Mouse (Mus musculus): ENCODE data around the gene Ext2. TPM values are rescaled to one million over a fixed set of nuclear protein-coding genes. Genes with fewer than 3 reads are reported as not detected.

Ext2 gene
- total RNA-seq, 4 experiments from 2014 or later: 46.2 to 62.6 (median 57.5) TPM

DNA sequence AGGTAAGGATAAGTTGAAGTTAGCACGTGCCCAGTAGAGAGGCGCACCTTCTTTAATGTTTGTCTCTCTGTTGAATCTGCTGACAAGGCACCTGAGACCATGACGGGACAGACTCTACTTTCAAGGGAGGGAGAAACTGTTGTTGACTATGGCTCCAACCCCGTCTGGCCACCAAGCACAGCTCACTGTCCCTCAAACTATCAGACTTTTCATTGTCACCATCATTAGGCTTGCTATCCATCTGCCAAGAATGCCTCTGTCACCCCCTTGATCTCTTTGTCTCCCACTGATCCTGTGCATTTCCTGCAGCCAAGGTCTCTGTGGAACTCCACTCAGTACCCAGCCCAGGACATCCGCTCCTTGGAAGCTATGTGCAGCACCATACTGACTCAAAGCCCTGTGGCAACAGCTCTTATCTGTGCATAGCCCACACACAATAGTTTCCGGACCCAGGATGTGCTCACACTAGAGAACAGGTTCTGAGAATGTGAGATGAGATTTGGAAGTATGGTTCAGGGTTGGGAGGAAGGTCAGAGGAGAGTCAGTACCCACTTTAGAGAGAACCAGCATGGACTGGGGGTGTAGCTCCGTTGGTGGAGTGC is 139.7 kb downstream of the Ext2 start:
- no peak for DNase-seq (ENCODE audit: low spot score in 2 of 2)

DNA sequence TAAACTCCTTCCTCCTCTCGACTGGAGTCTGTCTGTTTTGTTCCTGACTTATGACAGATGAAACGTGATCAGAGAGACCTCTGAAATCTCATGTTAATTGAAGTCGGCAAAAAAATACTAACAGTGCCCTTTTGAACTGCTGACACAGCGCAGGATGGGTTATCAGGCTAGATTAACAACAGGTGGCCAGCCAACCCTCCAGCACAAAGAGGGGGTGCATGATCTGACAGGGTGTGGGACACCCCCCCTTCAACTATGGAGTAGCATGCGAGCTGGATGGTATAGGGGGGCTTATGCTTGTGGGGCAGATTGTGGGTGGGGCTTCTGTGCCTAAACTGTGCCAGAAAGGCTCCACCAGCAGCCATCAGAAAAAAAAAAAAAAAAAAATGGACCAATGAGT is 141.0 kb downstream of the Ext2 start:
- no peak for DNase-seq (ENCODE audit: low spot score in 2 of 2)

DNA sequence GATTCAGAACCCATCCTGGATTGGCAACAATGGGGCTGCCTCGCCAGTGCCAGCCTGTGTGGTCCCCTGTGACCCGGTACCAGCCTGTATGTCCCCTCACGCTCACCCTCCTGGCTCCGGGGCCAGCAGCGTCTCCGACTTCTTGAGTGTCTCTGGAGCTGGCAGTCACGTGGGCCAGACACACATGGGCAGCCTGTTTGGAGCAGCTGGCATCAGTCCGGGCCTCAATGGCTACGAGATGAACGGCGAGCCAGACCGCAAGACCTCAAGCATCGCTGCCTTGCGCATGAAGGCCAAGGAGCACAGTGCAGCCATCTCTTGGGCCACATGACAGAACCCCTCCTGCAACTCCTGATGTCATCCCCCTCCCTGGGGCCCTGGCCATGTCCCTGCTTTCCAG is 145.1 kb downstream of the Ext2 start:
- no peak for DNase-seq (ENCODE audit: low spot score in 2 of 2)

DNA sequence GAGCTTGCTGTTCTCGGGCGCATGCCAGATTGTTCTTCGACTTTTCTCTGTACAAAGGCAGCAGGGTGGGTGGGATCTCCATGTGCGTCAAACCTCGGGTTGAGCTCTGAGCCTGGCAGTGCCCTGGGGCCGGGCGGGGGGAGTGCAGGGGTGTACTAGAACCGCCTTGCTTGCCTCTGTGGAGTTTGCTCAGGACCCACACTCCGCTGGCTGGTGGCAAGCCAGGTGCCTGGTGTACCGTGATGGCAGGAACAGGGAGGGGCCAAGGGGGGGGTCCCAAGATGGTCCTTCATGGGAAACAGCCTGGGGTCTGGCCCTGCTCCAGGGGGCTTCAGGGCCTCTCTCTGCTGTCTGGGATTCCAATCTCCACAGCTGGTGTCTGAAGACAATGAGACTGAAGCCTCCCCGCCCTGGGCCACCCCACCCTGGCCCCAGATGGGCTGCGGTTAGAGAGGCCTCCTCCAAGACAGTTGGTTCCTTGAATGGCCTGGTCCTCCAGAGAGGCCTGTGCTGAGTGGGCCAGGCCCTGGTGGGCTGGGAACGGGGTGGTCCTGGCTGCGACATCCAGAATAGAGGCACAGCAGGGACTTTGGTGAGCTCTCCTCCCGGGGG is 150.7 kb downstream of the Ext2 start:
- no peak for DNase-seq (ENCODE audit: low spot score in 2 of 2)

DNA sequence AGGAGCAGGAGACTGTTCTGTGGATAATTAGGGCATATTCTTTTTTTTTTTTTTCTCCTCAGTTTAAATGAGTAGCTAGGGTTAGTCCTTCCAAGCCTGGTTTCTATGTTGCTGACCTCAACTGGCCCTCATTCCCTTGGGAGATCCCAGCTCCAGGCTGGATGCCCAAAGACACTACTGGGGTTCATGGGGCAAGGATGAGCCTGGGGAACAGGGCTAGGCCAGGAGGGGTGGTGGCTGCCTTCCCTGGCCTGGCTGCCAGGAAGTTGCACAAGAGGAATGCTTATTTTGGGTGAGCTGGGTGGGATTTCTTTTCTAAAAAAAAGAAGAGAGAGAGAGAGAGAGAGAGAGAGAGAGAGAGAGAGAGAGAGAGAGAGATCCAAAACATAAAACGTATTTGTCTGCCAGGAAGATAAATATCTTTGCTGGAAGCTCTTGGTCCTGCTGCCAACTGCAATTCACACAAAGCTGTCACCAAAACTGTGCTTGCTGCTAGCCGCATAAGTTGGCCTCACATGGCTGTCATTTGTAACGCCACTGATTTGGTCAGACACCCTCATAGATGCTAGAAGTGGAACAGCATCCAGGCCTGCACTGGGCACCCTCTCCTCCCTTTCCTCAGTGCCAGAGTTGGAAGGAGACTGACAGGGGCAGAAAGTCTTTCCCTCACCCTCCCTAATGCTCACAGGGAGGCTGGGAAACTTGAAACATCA is 156.1 kb downstream of the Ext2 start:
- DNase-seq (ENCODE audit: low spot score in 2 of 2): no peak

DNA sequence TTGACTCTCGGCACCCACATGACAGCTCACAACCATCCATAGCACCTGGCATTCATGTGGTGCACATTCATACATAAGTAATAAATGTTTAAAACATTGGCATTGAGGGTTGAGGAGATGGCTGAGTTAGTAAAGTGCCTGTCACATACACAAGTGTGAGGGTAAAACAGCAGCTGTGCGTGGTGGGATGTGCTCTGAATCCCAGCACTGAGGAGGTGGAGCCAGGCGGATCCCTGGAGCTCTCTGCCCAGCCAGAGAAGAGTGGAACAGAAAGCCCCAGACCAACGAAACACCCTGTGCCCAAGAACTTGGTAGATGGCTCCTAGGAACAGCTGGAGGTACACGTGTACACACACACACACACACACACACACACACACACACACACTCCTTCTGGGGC is 156.9 kb downstream of the Ext2 start:
- DNase-seq (ENCODE audit: low spot score in 2 of 2): no peak

DNA sequence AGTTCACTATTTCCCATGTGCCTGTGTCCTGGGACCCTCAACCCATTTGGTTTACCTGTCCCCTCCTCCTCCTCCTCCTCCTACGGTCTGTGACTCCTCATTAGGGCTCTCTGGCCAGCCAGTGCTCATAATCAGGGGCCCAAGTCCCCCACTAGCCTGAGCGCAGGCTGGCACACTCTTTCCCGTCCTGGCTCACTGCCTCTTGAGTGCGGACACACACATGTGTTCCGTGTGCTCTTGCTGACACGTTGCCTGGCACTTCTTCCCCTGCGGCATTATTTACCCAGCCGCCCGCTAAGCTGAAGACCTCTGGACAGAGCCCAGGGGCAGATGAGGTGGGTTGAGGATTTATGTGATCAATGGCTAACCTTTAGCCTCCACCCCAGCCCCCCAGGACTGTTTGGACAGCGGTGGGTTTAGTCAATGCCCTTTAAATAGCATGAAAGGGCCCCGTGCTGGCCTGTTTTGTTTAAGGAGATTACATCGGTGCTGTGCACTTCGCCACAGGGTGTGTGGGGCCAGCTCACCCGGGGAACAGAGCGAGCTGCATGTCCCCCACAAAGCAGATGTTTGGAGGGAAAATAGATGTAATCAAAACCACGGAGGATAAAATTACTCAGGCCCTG is 160.0 kb downstream of the Ext2 start:
- no peak for DNase-seq (ENCODE audit: low spot score in 2 of 2)

DNA sequence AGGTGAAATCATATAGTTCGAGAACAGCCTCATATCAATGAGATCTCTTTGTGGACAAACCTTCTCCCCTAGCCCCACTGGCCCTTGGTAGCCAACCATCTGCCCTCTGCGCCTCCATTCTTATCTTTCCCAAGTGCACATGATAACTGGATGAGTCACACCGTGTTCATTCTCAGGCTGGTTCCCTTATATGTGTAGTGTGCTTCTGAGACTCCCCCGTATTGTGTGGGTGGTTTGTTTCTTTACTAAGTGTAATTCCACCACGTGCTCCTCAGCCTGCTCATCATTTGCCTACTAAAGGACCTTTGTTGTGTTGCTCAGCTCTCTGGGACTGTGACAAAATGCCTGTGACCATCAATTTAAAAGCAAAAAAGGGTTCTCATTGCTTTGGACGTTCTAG is 161.3 kb downstream of the Ext2 start:
- DNase-seq (ENCODE audit: low spot score in 2 of 2): no peak

DNA sequence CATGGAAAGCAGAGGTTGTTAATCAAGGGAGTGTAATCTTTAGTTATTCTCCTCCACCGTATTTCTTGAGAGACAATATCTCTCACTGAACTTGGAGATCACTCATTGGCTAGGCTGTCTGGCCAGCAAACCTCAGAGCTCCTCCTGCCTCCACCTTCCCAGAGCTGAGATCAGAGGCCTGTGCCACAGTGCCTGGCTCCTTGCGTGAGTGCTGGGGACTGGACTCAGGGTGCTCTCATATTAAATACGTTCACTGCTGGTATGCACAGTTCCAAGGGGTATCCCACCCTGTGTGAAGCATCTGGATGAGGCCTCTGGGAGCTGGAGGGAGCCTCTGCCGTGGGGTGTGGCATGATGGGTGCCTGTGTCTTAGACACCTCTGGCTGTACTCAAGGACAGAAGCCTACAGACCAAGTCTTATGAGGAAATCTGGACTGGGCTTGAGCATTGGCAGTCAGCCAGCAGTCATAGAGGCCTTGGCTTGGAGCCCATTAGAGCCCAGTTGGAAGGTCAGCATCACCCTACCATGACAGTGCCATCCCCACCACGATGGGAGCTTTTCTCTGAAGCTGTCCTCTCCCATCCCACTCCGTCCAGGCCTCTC is 162.6 kb downstream of the Ext2 start:
- DNase-seq (ENCODE audit: low spot score in 2 of 2): no peak

DNA sequence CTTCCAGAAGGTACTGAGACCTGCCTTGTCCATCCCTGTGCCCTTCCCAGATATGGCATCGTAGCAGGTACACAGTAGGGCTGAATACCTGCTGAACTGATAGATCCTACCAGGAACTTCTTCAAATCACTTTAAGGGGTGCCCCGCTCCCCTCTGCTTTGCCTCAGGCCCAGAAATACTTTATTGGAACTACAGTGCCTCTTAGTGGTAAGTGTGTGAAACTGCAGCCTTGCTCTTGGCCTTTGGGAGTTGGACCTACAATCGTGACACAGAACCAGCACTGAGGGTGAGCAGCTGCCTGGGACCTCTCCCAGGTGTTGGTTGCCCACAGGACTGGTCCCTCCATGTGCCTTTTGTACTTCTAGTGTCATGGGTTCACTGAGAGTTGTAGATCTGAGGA is 163.4 kb downstream of the Ext2 start:
- DNase-seq (ENCODE audit: low spot score in 2 of 2): peak; percentile 18 to 32

DNA sequence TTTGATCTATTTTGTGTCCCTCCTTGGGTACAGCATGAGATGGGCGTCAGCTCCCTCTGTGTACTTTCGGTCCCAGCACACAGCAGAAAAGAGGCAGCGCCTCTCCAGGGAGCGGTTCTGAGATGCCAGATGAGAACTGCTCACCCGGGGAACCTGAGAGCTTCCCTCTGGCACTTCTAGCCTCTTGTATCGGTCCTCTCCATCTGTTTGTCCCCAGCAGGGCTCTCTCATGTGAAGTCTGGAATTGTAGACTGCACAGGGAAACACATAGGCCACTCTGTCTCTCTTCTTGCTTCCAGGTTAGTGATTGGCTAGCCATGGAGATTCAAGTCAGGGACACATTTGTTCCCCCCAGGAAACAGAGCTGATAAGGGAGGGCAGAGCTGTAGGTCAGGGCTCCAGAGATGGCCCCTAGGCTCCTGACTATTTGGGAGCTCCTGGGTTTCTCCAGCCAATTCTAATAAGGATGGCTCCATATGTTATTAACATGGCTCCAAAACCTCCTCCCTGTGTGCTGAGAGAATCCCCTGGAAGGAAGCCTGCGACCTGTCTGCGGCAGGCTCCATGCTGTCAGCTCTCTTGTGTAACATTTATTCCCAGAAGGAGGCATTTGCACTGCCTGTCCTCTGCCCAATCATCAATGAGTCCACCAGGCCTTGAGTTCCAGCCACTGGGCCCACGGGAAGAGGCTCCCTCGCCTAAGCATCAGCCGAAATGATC is 167.9 kb downstream of the Ext2 start:
- DNase-seq (ENCODE audit: low spot score in 2 of 2): no peak

DNA sequence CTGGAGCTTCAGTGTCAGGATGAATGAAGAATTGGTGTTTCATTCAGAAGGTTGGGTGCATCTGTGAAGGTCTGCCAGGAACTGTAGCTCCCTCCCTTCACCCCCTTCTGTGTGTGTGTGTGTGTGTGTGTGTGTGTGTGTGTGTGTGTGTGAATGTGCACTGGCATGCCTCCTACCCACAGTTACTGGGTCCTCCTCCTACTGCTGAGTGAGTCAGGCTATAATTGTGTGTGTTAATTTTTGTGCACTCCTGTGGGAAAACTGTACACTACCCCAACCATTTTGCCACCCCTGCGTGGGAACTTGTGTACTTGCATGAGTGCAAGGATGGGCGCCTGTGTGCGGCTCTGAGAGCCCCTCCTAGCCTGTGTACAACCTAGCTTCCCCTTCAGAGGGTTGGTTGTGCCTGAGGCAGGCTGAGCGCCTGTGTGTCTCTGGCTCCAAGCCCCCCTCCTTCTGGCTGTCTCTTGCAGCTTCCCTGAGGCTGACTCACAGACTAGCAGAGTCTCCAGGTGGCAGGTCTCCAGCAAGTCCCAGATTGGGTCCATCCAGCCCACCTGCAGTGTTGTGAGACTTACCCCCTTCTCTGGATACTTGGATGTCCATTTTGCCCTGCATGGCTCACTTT is 173.0 kb downstream of the Ext2 start:
- DNase-seq (ENCODE audit: low spot score in 2 of 2): no peak

DNA sequence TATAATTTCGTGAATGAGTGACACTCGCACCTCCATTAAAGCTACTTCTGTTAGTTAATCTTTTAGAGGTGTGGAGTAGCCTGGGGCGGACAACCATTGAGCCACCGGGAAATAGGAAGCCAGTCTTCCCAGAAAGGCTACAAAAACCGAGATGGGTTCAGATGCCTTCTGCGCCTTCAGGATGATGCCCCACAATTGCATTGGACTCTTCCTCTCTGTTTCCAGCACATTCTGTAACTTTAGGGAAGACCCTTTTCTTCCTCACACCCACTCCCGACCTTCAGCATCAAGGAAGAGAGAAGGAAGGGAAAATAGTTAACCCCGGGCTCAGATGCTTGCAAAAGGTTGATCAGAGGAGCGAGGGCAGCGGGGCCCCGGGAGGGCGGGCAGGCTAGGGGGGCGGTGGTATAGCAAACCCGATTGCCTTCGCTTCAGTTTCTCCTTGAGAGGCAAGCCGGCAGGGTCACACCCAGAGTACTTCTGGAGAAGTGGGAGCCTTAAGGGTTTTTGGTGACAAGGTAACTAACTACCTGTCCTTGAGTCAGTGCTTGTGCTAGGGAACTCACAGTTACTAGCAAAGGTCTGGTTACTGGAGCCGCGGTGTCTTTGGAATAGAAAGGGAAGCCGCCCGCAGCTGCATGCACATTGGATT is 174.3 kb downstream of the Ext2 start:
- no peak for DNase-seq (ENCODE audit: low spot score in 2 of 2)

DNA sequence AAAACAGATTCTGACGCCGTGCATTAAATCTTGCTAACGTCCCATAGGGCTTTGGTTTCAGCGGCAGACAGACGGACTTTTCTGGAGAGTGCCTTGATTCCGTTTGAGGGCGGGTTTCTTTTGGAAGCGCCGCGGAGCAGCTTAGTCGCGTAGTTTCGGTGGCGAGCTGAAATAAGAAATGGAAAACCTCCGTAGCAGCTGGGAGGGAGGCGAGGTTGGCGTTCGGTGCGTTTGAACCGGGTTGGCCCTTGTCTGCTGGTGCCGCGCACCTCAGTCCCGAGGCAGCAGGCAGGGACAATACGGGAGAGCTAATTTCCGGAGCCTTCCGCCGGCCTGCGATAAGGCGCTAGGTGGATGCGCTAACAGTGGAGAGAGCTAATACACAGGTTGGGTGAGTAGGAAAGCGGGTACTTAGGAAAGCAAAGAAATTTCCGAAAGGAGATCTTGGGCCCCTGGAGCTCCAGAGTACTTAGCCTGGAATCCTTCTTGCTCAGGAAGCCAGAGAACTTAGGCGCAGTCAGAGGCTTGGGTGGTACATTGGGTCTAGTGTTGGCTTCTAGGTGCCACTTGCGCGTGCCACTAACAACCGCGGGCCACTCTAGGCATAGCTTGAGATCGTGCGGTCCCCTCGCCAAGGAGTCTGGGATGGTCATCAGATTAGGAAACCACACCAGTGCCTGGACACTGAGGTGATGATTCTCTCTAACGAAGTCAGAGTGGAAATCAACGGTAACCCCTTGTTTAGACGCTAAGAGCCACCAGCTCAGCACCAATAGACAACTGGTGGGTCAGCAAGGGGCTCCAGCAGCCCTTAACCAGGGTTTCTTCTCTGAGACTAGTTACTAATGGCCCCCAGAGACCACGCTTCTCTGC is 175.1 kb downstream of the Ext2 start:
- DNase-seq (ENCODE audit: low spot score in 2 of 2): no peak

DNA sequence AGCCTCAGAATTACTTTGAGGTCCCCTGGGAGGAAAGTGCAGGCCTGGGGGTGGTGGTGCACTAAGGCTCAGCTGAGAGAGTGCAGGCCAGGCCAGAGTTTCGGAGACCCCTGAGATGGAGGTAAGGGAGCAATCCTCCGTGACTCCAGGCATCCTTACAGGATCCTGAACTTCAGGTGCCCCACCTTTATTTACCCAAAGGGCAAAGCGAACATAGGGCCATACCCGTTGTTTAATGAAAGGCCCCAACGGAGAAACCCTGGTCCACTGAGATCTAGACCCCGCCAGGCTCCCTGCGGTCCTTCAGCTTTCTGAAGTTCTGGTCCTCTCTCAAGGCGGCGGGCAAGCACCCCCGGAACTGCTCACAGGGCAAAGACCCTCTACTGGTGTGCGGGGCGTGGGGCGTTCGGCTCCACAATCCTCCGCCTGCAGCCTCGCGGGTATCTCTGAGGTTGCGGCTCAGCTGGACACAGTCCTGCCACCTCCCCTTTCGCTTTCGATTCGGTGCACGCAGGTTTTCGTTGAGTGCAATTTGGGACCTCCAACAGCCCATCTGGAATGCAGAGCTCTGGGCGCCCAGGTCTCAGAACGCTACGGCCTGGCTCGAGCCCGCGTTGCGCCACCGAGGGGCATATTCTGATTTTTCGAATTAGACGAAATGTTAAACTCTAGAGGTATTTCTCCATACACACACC is 176.6 kb downstream of the Ext2 start:
- DNase-seq (ENCODE audit: low spot score in 2 of 2): no peak

DNA sequence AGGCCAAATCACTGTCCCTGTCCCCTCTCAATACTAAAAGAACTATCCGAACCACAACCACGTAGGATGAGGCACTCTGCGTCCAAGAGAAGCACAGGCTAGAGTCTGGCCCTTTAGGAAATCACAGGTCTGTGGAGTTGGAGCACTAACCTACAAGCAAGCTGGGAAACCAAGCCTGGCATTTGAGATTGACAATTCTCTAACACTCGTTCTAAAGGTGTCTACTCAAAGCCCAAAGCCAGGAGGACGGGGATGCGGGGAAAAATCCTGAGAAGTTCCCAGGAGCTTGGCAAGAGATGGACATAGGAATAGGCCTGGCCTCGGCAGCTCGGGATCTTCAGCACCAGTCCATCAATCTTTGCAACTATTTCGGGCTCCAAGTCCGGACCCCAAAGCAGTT is 177.2 kb downstream of the Ext2 start:
- no peak for DNase-seq (ENCODE audit: low spot score in 2 of 2)

DNA sequence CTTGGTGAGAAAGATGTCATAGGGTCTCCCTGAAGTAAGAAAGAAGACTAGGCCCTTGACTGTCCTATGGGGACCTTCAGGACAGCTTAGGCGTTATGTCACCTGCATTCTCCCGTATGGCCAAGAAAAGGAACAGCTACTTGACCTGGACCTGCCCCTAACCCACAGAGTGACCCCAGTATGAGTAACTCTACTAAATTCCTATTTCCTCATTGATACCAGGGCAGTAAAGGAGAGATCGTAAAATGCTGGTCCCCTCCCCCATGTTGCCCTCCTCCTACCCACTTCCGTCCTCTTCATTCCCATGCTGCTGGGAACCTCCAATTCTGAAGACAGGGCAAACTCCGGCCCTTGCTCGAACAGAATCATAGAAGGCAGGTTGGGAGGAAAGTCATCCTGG is 177.6 kb downstream of the Ext2 start:
- no peak for DNase-seq (ENCODE audit: low spot score in 2 of 2)

DNA sequence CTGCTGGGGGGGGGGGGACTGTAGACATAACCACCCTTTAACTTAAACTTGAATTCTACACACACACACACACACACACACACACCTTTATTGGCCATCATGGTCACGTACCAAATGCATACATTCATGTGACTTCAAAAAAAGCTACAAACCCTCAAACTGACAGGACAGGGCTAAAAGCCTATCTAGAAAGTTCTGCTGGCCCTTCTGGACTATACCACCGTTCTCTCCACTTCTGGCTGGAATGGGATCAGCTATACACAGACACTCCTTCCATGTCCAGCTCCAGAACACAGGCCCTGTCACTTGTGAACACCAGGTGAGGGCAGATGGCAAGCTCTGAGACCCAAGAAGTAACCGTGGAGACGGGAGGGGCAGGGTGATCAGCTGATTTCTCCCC is 178.1 kb downstream of the Ext2 start:
- DNase-seq (ENCODE audit: low spot score in 2 of 2): no peak

DNA sequence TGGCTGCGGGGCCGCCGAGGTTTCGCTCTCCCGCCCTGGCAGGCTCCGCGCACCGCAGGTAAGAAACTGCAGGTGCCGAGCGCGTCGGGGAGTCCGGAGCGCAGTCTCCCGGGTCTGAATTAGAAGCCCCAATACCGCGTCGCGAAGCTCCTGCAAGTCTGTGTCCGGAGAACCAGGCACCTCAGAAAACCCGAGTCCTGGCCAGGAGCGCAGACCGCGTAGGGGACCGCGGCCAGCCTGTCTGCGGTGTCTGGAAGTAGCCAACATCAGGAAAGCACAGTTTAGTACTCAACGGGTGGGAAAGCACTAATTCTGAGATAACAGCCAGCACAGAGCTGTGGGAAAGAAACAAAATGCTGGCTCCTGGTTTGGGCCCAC is 179.0 kb downstream of the Ext2 start:
- DNase-seq (ENCODE audit: low spot score in 2 of 2): no peak

Data from layer of hippocampus, adult 8-10 months (tissue).